Mouse (Mus musculus): ENCODE results near the gene Fbxo39.

Fbxo39 gene

GRCm38 (mm10) chr11:72366126-72366525, 51.9 kb downstream of the Fbxo39 start:
- DNase-seq: no peak

GRCm38 (mm10) chr11:72367934-72368674, 53.9 kb downstream of the Fbxo39 start:
- peak; percentile 52 for DNase-seq

All from lung, postnatal 36 days (tissue).